Mouse (Mus musculus): ENCODE data around the gene Negr1. TPM values are rescaled to one million over a fixed set of nuclear protein-coding genes. Genes with fewer than 3 reads are reported as not detected.

The Negr1 gene
- polyA plus RNA-seq, 1 experiment from 2014 or later, result 2.1 TPM

DNA sequence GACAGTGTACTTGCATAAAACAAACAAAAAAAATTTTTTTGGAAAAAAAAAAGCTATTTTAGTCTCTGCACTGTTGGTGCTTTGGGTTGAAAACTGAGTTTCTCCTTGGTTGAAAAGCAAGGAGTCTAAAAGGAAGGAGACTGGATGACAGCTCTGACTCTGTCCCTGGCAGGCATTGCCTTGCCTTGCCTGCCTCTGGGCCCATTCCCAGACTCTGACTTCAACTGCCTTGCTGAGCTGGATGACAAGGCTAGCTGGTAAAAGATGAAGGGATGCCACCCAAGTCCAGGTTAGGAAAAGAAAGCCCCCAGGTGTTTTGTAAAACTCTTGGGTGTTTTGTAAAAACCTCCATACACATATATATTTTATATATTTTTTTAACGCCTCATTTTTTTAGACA, 712.5 kb downstream of the Negr1 start:
- no peak for DNase-seq (ENCODE audit: extremely low spot score, low spot score)
- no peaks in the 10 kb centered on the region for H3K36me3 ChIP-seq (replicated peaks)
- H3K27me3 ChIP-seq (ENCODE audit: poor library complexity, severe bottlenecking), result no peaks in the 10 kb centered on the region
- H3K9me3 ChIP-seq, result no peaks in the 10 kb centered on the region
- no peaks in the 10 kb centered on the region for H3K4me1 ChIP-seq
- no peak overlapping the region for H3K4me3 ChIP-seq
- WGBS, result 94% methylated on average over 1 of the region's 1 CpGs
- H3K27ac ChIP-seq, result no peak overlapping the region

DNA sequence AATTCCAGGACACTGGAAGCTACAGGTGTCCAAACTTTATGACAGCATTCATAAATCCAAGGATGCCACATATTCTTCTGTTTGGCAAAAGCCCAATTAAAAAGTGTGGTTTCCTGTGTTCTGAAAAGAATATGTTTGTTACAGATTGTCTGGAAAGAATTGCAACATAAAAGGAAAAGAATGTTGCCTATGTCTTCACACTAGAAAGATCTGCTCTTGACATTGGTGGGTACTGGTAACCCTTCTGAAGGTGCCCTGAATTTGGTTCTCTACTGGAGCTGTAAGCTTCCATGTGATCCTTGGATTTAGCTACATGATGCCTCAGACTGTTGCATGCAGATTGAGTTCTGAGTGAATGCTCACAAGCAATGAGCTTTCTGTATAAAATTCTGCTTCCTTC, 718.1 kb downstream of the Negr1 start:
- no peaks in the 10 kb centered on the region for H3K9me3 ChIP-seq
- DNase-seq (ENCODE audit: extremely low spot score, low spot score), result no peak
- no peaks in the 10 kb centered on the region for H3K36me3 ChIP-seq (replicated peaks)
- H3K4me3 ChIP-seq, result no peak overlapping the region
- no peak overlapping the region for H3K27ac ChIP-seq
- no peaks in the 10 kb centered on the region for H3K27me3 ChIP-seq (ENCODE audit: poor library complexity, severe bottlenecking)
- H3K4me1 ChIP-seq, result no peaks in the 10 kb centered on the region

DNA sequence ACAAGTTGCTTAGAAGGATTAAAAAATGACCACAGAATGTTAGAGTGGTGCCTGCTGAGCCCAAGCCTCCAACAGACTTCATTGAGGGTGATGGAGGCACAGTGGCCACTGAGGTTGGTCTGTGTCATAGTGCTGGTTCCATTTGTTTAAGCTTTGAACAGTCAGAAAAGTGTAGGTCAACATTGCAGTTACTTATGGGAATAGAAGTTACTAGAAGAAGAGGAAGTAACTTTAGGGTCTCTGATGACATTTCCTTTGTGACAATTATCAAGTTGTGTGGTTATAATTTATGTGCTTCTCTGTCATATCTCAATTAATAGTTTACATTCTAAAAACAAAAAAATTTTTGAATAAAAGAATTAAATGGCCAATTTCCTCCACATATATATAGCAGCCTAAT, 719.7 kb downstream of the Negr1 start:
- H3K36me3 ChIP-seq (replicated peaks), result no peaks in the 10 kb centered on the region

DNA sequence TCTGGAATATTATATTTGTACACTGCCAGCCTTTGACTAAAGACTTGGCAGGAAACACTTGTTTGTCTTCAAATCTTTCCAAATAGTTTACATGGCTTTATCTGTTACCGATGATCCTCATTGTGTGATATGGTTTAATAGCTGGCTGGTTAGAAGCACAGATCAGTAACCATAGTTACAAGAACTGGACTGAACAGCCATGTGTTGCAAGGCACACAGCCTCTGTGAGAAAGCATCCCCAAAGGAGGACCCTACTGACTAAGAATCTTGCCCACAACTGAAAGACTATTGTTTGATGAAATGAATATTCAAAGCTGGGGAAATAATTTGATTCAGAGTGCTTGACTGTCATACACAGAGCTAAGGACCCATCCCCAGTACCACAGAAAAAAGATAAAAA, 729.7 kb downstream of the Negr1 start:
- H3K27ac ChIP-seq, result no peak overlapping the region
- no peaks in the 10 kb centered on the region for H3K36me3 ChIP-seq (replicated peaks)
- H3K27me3 ChIP-seq (ENCODE audit: poor library complexity, severe bottlenecking), result no peaks in the 10 kb centered on the region
- 0 out of 2 replicates have a peak, but pooled peaks cover 4% of the 10 kb centered on the region for H3K4me1 ChIP-seq
- H3K9me3 ChIP-seq, result no peaks in the 10 kb centered on the region
- H3K4me3 ChIP-seq, result no peak overlapping the region
- WGBS, result 83% methylated on average over 1 of the region's 1 CpGs
- DNase-seq (ENCODE audit: extremely low spot score, low spot score), result no peak

More for the DNA sequence above, 719.7 kb downstream of the Negr1 start:
- H3K4me1 ChIP-seq, result no peaks in the 10 kb centered on the region
- H3K27me3 ChIP-seq (ENCODE audit: poor library complexity, severe bottlenecking), result no peaks in the 10 kb centered on the region
- no peaks in the 10 kb centered on the region for H3K9me3 ChIP-seq
- DNase-seq (ENCODE audit: extremely low spot score, low spot score), result no peak
- no peak overlapping the region for H3K27ac ChIP-seq
- no peak overlapping the region for H3K4me3 ChIP-seq

DNA sequence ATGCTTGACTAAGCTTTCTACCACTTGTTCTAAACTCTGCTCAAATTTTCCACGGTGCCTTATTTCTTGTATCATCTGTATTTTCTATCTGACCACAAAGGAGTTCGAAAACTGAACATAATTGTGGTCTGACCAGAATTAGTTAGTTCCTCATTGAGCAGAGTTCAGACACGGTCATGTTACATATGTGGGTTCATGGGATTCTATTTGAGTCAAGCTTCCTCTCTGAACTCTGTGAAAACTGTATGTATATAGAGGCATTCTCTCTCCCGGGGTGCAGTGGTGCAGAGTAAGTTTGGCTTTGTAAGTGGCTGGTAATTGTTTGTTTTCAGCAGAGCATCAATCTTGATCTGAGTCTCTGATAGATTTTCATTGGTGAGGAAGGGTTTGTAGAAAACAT, 735.6 kb downstream of the Negr1 start:
- H3K27me3 ChIP-seq (ENCODE audit: poor library complexity, severe bottlenecking), result no peaks in the 10 kb centered on the region
- peaks cover 11% of the 10 kb centered on the region for H3K4me1 ChIP-seq
- H3K36me3 ChIP-seq (replicated peaks), result no peaks in the 10 kb centered on the region
- H3K9me3 ChIP-seq, result no peaks in the 10 kb centered on the region
- 73% methylated on average over 4 of the region's 4 CpGs for WGBS
- no peak for DNase-seq (ENCODE audit: extremely low spot score, low spot score)
- H3K4me3 ChIP-seq, result no peak overlapping the region
- 0 out of 2 replicates have a peak overlapping the region, but pooled peaks have one; percentile 35 for H3K27ac ChIP-seq

DNA sequence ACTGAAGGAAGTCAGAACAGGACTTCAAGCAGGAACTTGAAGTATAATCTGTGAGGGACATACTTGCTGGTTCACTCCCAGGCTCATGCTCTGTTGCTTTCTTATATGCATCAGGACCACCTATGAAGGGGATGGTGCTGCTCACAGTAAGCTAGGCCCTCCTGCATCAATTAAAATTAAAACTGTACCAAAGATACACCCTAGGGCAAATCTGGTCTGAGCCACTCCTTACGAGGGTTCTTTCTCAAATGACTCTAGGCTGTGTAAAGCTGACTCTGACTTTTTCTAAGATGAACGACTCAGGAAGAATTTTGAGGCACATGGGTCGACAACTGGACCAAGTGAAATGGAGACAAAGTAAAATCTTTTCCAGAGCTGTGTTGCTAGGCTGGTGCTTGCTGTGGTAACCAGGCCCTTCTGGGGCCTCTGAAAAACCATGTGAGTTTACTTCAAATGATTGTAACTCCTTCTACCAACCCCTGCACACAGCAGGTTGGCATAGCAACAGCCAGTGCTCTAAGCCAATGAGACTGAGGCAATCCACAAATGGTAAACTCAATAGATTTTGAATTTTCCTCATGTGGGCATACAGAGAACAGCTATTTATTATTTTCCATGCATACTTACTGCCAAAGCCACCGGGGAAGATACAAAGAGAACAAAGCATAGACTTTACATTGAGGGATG, 742.0 kb downstream of the Negr1 start:
- Histone ChIP-seq H3K27ac (no peak overlapping the region), H3K27me3 (ENCODE audit: poor library complexity, severe bottlenecking) (no peaks in the 10 kb centered on the region), H3K4me1 (no peaks in the 10 kb centered on the region), H3K4me3 (no peak overlapping the region), H3K9me3 (no peaks in the 10 kb centered on the region), H3K36me3 (replicated peaks) (no peaks in the 10 kb centered on the region)
- DNase-seq (ENCODE audit: extremely low spot score, low spot score), result no peak
- 88% methylated on average over 4 of the region's 4 CpGs for WGBS

DNA sequence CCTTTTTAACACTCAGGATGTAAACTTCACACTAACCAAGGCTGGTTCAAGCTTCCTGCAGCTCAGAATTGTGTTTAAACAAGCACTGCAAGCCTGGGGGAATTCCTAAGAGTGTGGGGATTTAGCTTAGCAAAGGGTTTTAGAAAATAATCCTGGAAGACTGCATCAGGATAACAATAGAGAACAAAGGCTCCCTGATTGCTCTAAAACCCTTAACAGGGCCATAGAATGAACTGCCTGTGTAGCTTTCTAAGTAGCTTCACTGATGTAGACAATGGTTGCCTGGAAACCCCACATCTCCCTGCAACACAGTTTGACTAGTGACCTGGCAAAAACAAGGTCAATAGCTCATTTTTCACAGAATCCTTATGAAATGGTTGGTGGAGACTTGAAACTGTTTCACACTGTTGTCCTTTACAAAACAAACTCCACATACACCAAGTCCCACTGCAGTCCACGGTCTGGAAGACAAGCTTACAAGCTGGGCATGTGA, 759.5 kb downstream of the Negr1 start:
- Histone ChIP-seq H3K9me3 (no peaks in the 10 kb centered on the region), H3K4me1 (peaks cover 35% of the 10 kb centered on the region), H3K27me3 (ENCODE audit: poor library complexity, severe bottlenecking) (peaks cover 85% of the 10 kb centered on the region), H3K4me3 (no peak overlapping the region), H3K27ac (peak overlapping the region; percentile 77), H3K36me3 (replicated peaks) (no peaks in the 10 kb centered on the region)
- peak; percentile 49 for DNase-seq (ENCODE audit: extremely low spot score, low spot score)
- 8% methylated on average over 1 of the region's 1 CpGs for WGBS

DNA sequence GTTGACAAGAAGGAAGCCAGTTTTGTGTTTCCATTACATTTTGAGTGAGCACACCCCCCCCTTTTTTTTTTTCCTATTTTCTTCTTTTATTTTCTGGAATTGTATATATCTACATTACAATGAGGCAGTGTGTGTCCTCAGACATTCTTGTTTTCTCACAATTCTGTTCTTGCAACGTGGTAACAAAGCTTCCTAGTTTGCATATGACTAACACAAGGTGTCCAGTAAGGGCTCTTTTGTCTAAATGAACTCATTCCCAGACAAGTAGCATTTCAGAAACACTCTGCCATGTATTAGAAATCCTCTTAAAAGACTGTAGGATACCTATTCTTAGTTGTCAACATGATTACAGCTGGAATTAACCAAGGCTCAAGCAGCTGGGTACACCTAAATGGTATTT, 760.2 kb downstream of the Negr1 start:
- no peaks in the 10 kb centered on the region for H3K9me3 ChIP-seq
- no peak for DNase-seq (ENCODE audit: extremely low spot score, low spot score)
- 2% methylated on average over 1 of the region's 1 CpGs for WGBS
- H3K27ac ChIP-seq, result peak overlapping the region; percentile 77; the same call in 1 of the 2 replicates
- peaks cover 35% of the 10 kb centered on the region for H3K4me1 ChIP-seq
- H3K4me3 ChIP-seq, result no peak overlapping the region
- H3K27me3 ChIP-seq (ENCODE audit: poor library complexity, severe bottlenecking), result peaks cover 85% of the 10 kb centered on the region
- H3K36me3 ChIP-seq (replicated peaks), result no peaks in the 10 kb centered on the region

DNA sequence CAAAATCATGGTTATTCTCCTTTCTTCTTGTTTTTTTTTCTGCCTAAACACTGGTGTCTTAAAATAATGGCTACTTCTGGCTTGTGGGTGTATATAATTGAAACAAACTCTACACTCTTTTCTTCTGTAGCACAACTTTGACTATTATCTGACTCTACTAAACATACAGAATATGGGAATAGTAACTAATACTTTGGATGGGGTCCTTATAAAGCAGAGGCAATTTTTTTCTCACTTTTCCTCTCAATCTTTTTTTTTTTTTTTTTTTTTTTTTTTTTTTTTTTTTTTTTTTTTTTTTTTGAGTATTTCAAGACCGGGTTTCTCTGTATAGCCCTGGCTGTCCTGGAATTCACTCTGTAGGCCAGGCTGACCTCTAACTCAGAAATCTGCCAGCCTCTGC, 772.6 kb downstream of the Negr1 start:
- WGBS, result 75% methylated on average over 1 of the region's 1 CpGs
- no peak overlapping the region for H3K4me3 ChIP-seq
- H3K27me3 ChIP-seq (ENCODE audit: poor library complexity, severe bottlenecking), result no peaks in the 10 kb centered on the region
- no peak for DNase-seq (ENCODE audit: extremely low spot score, low spot score)
- no peaks in the 10 kb centered on the region for H3K4me1 ChIP-seq
- no peaks in the 10 kb centered on the region for H3K9me3 ChIP-seq
- H3K27ac ChIP-seq, result no peak overlapping the region
- no peaks in the 10 kb centered on the region for H3K36me3 ChIP-seq (replicated peaks)

DNA sequence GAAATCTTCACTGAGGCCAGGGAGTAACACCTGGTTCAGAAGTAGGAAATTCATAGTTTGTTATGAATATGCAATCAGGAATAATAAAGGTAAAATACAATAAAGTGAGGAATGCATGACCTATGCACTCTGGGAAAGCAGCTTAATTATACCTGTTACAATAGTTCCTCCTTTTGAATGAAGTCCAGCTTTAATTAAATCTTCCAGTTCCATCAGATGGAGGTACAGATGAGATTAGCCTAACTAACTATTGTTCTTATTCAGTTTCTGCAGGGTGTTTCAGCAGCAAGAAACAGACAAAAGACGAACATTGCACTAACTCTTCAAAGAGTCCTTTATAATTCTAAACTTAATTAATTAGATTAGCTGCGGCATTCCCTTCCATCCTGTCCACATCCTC, 787.9 kb downstream of the Negr1 start:
- H3K27me3 ChIP-seq (ENCODE audit: poor library complexity, severe bottlenecking), result no peaks in the 10 kb centered on the region
- no peaks in the 10 kb centered on the region for H3K36me3 ChIP-seq (replicated peaks)
- WGBS, result 11% methylated on average over 2 of the region's 2 CpGs
- DNase-seq (ENCODE audit: extremely low spot score, low spot score), result no peak
- H3K4me3 ChIP-seq, result no peak overlapping the region
- H3K27ac ChIP-seq, result no peak overlapping the region
- peaks cover 18% of the 10 kb centered on the region for H3K4me1 ChIP-seq
- H3K9me3 ChIP-seq, result no peaks in the 10 kb centered on the region

DNA sequence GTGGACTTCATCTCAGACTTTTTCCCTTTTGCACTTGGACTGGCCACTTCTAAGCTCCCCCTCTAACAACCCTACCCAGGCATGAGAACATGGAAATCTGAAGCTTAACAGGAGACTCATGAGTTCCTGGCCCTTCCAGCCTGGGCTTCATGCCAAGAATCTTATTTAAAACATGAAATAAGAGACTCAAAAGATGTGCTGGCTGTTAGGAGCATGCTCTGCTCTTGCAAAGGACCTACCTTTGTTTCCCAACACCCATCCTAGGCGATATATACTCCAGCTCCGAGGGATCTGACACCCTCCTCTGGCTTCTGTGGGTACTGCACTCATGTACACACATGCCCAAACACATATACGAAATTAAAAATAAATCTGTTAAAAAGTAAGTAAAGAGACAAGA, 797.3 kb downstream of the Negr1 start:
- Histone ChIP-seq H3K27me3 (ENCODE audit: poor library complexity, severe bottlenecking) (no peaks in the 10 kb centered on the region), H3K36me3 (replicated peaks) (no peaks in the 10 kb centered on the region), H3K27ac (no peak overlapping the region), H3K9me3 (no peaks in the 10 kb centered on the region), H3K4me3 (no peak overlapping the region), H3K4me1 (no peaks in the 10 kb centered on the region)
- WGBS, result 65% methylated on average over 3 of the region's 3 CpGs
- no peak for DNase-seq (ENCODE audit: extremely low spot score, low spot score)

DNA sequence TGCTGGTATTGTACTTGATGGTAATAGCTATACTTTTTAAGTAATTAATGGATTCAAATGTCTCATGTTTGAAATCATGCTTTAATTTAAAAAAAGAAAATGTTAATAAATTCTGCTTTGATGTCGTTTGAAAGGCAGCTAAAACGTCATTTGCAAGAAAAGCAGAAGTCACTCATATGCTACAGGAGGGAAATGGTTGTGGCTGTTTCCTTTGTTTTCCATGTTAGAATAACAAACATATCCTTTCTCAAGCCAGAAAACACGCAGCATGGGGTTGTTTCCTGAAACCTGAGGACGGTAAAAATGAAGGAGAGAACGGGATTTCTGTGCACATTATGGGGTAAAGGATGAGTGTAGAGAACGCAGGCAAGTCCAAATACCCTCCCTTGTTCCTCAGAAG, 798.2 kb downstream of the Negr1 start:
- Histone ChIP-seq H3K4me1 (no peaks in the 10 kb centered on the region), H3K27ac (no peak overlapping the region), H3K36me3 (replicated peaks) (no peaks in the 10 kb centered on the region), H3K4me3 (no peak overlapping the region), H3K27me3 (ENCODE audit: poor library complexity, severe bottlenecking) (no peaks in the 10 kb centered on the region), H3K9me3 (no peaks in the 10 kb centered on the region)
- WGBS, result 92% methylated on average over 6 of the region's 6 CpGs
- DNase-seq (ENCODE audit: extremely low spot score, low spot score), result no peak
